Mouse (Mus musculus) liver, adult 2 months (tissue): ENCODE data around the gene Tbk1.

Source experiments
- CTCF ChIP-seq: fragments of 200-500 bp; IDR thresholded peaks from 2 replicates; pipeline ENCODE4 v1.5.1; 2011; ENCODE audit warnings: low read depth, low read length, control low read depth
- POLR2A ChIP-seq: fragments of 200-500 bp; IDR thresholded peaks from 2 replicates; pipeline ENCODE4 v1.6.1; 2011; ENCODE audit warnings: low read length, control low read depth; ENCODE audit not compliant: insufficient read depth; ENCODE audit errors: extremely low read depth

- TF ChIP-seq CTCF: no peak
- TF ChIP-seq POLR2A: no peak
Measured at GRCm38 (mm10) chr10:121613570-121613969, 27.0 kb upstream of the Tbk1 start.
